Mouse (Mus musculus): ENCODE data around the gene Prima1. TPM values are rescaled to one million over a fixed set of nuclear protein-coding genes. Genes with fewer than 3 reads are reported as not detected.

The Prima1 gene
- polyA plus RNA-seq, 1 experiment from 2014 or later, result 1.3 TPM

DNA sequence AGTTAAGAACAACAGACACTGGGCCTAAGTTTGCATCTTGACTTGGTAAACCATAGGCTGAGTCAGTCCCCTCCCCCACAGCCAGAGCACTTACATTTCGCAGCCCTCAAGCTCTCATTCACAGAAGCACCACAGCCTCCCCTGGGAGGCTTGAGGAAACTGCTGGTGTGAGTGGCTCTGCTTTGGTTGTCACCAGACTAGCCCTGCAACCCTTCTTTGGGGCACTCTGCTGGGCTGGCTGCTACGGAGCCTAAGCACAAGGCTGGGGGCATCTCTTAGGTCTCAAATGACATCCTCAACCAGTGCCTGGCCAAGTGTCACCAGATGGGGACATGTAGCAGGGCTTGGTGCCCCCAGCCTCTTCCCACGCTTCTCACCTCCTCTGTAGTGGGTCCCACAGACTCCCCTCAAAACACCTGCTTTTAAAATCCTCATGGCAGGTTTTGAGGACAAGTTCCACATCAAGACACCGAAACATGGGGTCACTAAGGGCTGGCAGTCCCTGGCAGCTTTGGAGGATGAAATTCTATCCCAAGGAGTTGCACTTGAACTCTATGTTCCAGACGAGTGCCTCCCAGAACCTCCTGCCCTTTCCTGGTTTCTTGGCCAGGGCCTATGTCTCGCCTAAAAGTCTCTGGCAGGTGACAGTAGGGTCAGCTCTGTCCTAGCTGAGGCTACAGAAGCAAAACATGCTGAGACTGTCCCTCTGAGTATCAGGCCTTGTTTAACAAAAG, 25.9 kb downstream of the Prima1 start:
- peaks cover 35% of the 10 kb centered on the region for H3K4me1 ChIP-seq (replicated peaks)
- H3K4me3 ChIP-seq, result no peak overlapping the region
- H3K9me3 ChIP-seq, result no peaks in the 10 kb centered on the region
- no peaks in the 10 kb centered on the region for H3K36me3 ChIP-seq
- no peaks in the 10 kb centered on the region for H3K27me3 ChIP-seq
- no peak overlapping the region for H3K4me2 ChIP-seq
- no peak for ATAC-seq (ENCODE audit: low FRiP score)
- H3K9ac ChIP-seq, result no peak overlapping the region
- H3K27ac ChIP-seq, result no peak overlapping the region
- 70% methylated on average over 6 of the region's 6 CpGs for WGBS

DNA sequence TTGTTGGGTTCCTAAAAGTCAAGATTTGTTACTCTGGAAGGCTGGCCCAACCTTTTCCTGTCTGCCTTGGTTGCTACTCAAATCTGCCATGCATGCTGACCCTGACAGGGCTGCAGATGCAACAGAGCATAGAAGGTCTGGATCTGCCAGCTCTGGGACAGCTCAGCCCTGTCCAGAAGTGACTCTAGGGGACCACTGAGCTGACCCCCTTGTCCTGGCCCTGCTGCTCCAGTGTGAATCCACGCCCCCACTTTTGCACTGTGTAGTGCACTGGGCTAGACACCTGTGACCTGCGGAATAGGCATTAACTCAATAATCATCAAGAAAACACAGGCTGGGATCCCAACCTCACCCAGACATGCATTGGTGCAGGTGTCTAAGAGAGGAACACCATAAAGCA, 27.2 kb downstream of the Prima1 start:
- no peak overlapping the region for H3K4me2 ChIP-seq
- H3K4me1 ChIP-seq (replicated peaks), result peaks cover 36% of the 10 kb centered on the region
- no peaks in the 10 kb centered on the region for H3K27me3 ChIP-seq
- ATAC-seq (ENCODE audit: low FRiP score), result peak; percentile 25; the same call in 1 of the 2 replicates
- H3K36me3 ChIP-seq, result no peaks in the 10 kb centered on the region
- H3K4me3 ChIP-seq, result no peak overlapping the region
- no peak overlapping the region for H3K9ac ChIP-seq
- H3K9me3 ChIP-seq, result no peaks in the 10 kb centered on the region
- 89% methylated on average over 2 of the region's 2 CpGs for WGBS
- H3K27ac ChIP-seq, result peak overlapping the region; percentile 63

GRCm38 (mm10) chr12:103214270-103214669, 27.7 kb downstream of the Prima1 start:
- Histone ChIP-seq H3K36me3 (no peaks in the 10 kb centered on the region), H3K27me3 (no peaks in the 10 kb centered on the region), H3K4me1 (replicated peaks) (peaks cover 36% of the 10 kb centered on the region), H3K4me2 (no peak overlapping the region), H3K27ac (peak overlapping the region; percentile 63), H3K9ac (no peak overlapping the region), H3K9me3 (no peaks in the 10 kb centered on the region), H3K4me3 (no peak overlapping the region)
- WGBS, result 35% methylated on average over 10 of the region's 10 CpGs
- ATAC-seq (ENCODE audit: low FRiP score), result peak; percentile 68

GRCm38 (mm10) chr12:103213591-103213990, 28.4 kb downstream of the Prima1 start:
- Histone ChIP-seq H3K27ac (0 out of 2 replicates have a peak overlapping the region, but pooled peaks have one; percentile 63), H3K4me1 (replicated peaks) (peaks cover 36% of the 10 kb centered on the region), H3K4me3 (no peak overlapping the region), H3K9me3 (no peaks in the 10 kb centered on the region), H3K36me3 (no peaks in the 10 kb centered on the region), H3K4me2 (no peak overlapping the region), H3K9ac (no peak overlapping the region), H3K27me3 (no peaks in the 10 kb centered on the region)
- no peak for ATAC-seq (ENCODE audit: low FRiP score)
- 98% methylated on average over 2 of the region's 2 CpGs for WGBS

DNA sequence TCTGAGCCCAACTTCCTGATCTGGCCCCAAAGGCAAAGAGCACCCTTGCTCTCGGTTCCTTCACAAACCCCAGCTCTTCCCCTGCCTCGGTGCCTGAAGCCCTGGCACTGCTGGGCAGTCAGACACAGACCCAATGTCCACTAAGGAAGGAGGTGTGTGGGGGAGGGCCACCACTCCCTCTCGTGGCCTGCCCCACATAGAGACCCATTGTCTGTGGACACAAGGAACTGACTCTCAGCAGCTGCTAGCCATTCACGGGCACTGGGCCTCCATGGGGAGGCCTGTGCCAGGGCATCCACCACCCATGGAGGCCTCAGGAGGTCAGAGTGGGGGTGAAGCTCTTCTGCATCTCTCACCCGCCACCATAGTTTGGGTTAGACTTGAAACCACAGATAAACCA, 30.9 kb downstream of the Prima1 start:
- Histone ChIP-seq H3K9ac (no peak overlapping the region), H3K9me3 (no peaks in the 10 kb centered on the region), H3K4me3 (no peak overlapping the region), H3K27ac (no peak overlapping the region), H3K36me3 (no peaks in the 10 kb centered on the region), H3K4me1 (replicated peaks) (peaks cover 27% of the 10 kb centered on the region), H3K4me2 (no peak overlapping the region), H3K27me3 (no peaks in the 10 kb centered on the region)
- ATAC-seq (ENCODE audit: low FRiP score), result no peak
- 57% methylated on average over 5 of the region's 5 CpGs for WGBS

DNA sequence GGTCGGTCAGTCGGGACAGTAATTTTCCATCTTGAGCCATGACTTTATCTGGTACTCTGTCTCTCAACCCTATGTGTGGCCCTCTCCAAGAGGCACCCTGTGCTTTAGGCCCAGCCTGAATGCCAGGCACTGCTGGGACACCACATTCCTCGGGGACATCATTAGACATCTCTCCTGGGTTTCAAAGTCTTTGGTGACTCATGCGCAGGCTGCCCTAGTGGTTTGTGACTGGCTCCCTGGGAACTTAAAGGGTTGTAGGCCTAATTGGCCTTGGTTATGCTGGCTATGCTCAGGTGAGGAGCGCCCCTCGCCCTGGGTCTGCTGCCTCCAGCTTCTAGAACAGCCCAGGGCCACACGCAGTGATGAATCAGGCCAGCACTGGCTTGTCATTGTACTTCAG, 32.4 kb downstream of the Prima1 start:
- Histone ChIP-seq H3K9ac (no peak overlapping the region), H3K4me3 (no peak overlapping the region), H3K4me1 (replicated peaks) (peaks cover 18% of the 10 kb centered on the region), H3K27me3 (no peaks in the 10 kb centered on the region), H3K9me3 (no peaks in the 10 kb centered on the region), H3K36me3 (no peaks in the 10 kb centered on the region), H3K4me2 (no peak overlapping the region), H3K27ac (no peak overlapping the region)
- WGBS, result 91% methylated on average over 7 of the region's 7 CpGs
- ATAC-seq (ENCODE audit: low FRiP score), result no peak

DNA sequence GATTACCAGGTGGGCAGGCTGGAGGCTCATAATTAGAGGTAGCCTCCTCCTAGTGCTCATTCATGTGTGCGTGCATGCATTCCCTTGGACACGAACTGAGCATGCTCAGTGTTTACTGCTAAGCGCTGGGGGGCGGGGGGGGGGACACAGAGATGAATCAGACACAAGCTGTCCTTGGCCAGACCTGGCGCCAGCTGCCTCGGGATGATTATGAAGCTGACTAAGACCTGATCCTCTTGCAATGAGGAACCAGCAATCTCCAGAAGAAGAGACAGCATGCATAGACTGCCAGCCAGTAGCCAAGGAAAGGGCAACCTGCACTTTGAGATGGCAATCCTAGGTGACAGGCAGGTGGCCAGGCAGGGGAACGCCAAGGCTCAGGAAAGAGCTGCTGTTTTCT, 36.4 kb downstream of the Prima1 start:
- Histone ChIP-seq H3K27ac (no peak overlapping the region), H3K27me3 (no peaks in the 10 kb centered on the region), H3K9ac (no peak overlapping the region), H3K4me3 (no peak overlapping the region), H3K4me1 (replicated peaks) (peaks cover 28% of the 10 kb centered on the region), H3K9me3 (no peaks in the 10 kb centered on the region), H3K4me2 (no peak overlapping the region), H3K36me3 (no peaks in the 10 kb centered on the region)
- WGBS, result 76% methylated on average over 7 of the region's 7 CpGs
- ATAC-seq (ENCODE audit: low FRiP score), result no peak

DNA sequence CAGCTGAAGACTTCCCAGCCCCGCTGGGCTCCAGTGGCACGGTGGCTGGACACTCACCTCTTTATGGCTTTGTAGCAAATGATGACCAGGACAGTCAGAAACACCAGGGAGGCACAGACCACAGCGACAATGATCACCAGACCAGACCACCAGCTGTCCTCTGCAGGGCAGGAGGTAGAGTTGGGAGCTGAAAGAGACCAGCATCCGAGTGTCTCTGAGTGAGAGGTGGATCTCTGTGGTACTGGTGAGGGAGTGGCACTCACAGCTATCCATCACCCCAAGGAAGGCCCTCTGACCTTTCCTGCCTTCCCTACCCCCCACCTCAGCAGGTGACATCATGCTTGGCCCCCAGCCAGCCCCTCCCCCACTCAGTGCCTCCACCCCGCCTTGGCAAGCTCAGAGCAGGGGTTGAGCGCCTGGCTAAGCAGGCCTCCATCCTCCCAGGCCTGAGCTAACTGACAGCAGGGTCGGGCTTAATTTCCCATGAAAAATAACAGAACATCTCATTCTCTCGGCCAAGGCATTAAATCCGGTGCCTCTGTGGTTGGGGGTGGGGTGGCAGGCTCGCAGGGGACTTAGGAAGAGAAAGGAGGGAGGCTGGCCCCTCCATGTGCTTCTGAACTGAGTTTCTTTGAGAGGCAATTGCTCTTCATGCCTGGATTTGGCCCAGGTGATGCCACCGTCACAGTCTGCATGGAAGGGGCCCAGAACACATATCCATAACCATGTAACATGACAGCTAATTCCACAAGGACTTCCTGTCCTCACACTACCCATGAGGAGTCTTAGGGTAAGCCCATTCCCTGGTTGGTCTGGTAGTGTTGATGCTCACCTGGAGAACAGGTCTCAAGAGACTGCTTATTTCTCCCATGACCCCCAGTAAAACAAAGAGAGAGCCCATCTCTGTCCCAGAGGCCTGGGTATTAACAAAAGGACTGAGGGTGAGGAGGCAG, 39.1 kb downstream of the Prima1 start:
- Histone ChIP-seq H3K4me2 (no peak overlapping the region), H3K9me3 (no peaks in the 10 kb centered on the region), H3K9ac (0 out of 2 replicates have a peak overlapping the region, but pooled peaks have one; percentile 19), H3K36me3 (no peaks in the 10 kb centered on the region), H3K4me3 (no peak overlapping the region), H3K27me3 (no peaks in the 10 kb centered on the region), H3K4me1 (replicated peaks) (peaks cover 28% of the 10 kb centered on the region), H3K27ac (peak overlapping the region; percentile 73)
- 17% methylated on average over 11 of the region's 11 CpGs for WGBS
- peak; percentile 70 for ATAC-seq (ENCODE audit: low FRiP score)

GRCm38 (mm10) chr12:103192996-103193395, 49.0 kb downstream of the Prima1 start:
- H3K4me3 ChIP-seq, result no peak overlapping the region
- peaks cover 12% of the 10 kb centered on the region for H3K4me1 ChIP-seq (replicated peaks)
- no peaks in the 10 kb centered on the region for H3K9me3 ChIP-seq
- H3K27ac ChIP-seq, result no peak overlapping the region
- no peak overlapping the region for H3K9ac ChIP-seq
- 68% methylated on average over 5 of the region's 5 CpGs for WGBS
- H3K27me3 ChIP-seq, result no peaks in the 10 kb centered on the region
- no peak overlapping the region for H3K4me2 ChIP-seq
- H3K36me3 ChIP-seq, result no peaks in the 10 kb centered on the region
- no peak for ATAC-seq (ENCODE audit: low FRiP score)

- no peak overlapping the region for H3K9ac ChIP-seq
- 63% methylated on average over 12 of the region's 12 CpGs for WGBS
- peaks cover 12% of the 10 kb centered on the region for H3K4me1 ChIP-seq (replicated peaks)
- ATAC-seq (ENCODE audit: low FRiP score), result peak; percentile 36; the same call in 1 of the 2 replicates
- H3K9me3 ChIP-seq, result no peaks in the 10 kb centered on the region
- peaks cover 17% of the 10 kb centered on the region for H3K36me3 ChIP-seq
- no peaks in the 10 kb centered on the region for H3K27me3 ChIP-seq
- H3K4me2 ChIP-seq, result no peak overlapping the region
- 0 out of 2 replicates have a peak overlapping the region, but pooled peaks have one; percentile 8 for H3K27ac ChIP-seq
- H3K4me3 ChIP-seq, result no peak overlapping the region
Observed at GRCm38 (mm10) chr12:103189771-103190170, 52.2 kb downstream of the Prima1 start.

DNA sequence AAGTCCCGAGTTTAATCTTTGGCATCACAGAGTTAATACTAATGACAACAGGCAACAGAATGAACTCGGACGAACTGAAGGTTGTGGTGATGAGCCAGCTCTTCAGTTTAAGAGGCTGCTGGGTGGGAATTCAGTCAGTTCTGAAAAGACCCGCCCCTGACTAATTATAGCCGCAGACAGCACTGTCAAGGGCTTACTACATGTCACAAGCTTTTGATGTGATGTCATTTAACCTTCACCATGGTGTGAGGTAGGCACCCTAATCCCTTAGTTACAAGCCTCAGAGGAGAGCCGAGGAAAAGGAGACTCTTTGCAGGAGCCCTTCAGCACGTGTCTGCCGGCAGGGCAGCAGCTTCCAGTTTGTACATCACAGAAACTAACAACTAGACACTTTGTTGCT, 53.7 kb downstream of the Prima1 start:
- Histone ChIP-seq H3K9ac (no peak overlapping the region), H3K27ac (no peak overlapping the region), H3K9me3 (no peaks in the 10 kb centered on the region), H3K4me3 (no peak overlapping the region), H3K4me2 (no peak overlapping the region), H3K27me3 (no peaks in the 10 kb centered on the region), H3K36me3 (peaks cover 26% of the 10 kb centered on the region), H3K4me1 (replicated peaks) (peaks cover 12% of the 10 kb centered on the region)
- no peak for ATAC-seq (ENCODE audit: low FRiP score)
- WGBS, result 79% methylated on average over 8 of the region's 8 CpGs

DNA sequence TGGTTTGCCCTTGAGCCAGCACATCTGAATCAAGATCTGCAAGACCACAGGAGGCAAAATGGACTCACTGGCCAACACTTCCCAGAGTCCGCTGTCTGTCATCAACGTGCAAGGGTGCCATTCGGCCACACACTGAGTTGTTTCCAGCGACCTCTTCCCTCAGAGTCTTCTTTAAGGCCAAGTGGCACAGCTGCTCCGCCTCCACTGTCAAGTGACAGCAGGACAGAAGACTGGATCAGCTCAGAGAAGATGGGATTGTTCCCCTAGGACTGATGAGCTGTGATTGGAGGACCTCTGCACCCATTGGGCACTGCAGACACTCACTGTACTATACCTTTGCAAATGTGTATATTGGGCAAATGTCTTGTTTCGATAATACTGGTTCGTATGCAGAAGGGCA, 54.9 kb downstream of the Prima1 start:
- peaks cover 12% of the 10 kb centered on the region for H3K4me1 ChIP-seq (replicated peaks)

More for the DNA sequence above, 54.9 kb downstream of the Prima1 start:
- WGBS, result 88% methylated on average over 7 of the region's 7 CpGs
- ATAC-seq (ENCODE audit: low FRiP score), result no peak
- Histone ChIP-seq H3K4me3 (no peak overlapping the region), H3K9me3 (no peaks in the 10 kb centered on the region), H3K27ac (no peak overlapping the region), H3K36me3 (peaks cover 38% of the 10 kb centered on the region), H3K4me2 (no peak overlapping the region), H3K27me3 (no peaks in the 10 kb centered on the region), H3K9ac (no peak overlapping the region)
